Mouse (Mus musculus) bone marrow macrophage, adult 2 months (primary cell): Measurements from ENCODE around the gene Ndufb6.

Experiments used
- CTCF ChIP-seq: IDR thresholded peaks from 2 replicates; pipeline ENCODE4 v1.5.1; 2012; ENCODE audit warnings: low read depth, mild to moderate bottlenecking, low read length, moderate library complexity
- POLR2A ChIP-seq: IDR thresholded peaks from 2 replicates; pipeline ENCODE4 v1.6.1; 2012; ENCODE audit warnings: mild to moderate bottlenecking, low read depth, low read length, borderline replicate concordance

DNA sequence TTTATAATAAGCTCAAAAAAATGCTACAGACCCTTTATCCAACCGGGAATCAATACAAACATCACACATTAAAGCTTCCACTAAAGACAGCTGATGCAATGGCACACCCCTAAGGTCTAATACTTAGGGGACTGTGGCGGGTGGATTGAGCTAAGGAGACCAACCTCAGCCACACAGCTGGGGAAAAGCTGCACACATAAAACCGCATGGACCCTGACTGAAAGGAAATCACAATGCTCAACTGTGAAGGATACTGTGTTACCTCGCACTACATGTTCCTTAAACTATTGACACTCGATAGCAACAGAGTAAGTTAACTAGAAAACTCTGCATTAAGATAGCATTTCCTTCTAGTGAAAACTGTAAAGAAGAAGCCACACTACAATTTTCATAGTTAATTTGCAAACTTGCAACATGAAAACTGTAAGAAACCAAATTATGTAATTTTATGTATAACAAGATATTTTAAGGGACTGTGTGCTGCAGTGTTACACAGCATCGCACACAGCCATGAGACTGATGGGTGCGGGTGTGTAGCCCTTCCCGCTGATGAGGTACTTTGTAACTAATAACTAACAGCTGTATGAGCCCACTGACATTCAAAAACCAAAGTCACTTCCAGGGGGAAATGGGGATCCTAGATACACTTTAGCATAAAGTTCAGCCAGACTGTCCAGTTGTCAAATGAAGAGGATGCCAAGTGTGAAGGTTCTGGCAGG is 24.7 kb downstream of the Ndufb6 start:
- TF ChIP-seq CTCF = no peak
- TF ChIP-seq POLR2A = no peak
